Mouse (Mus musculus) testis, postnatal 10 days (tissue): ENCODE measurements around the gene Sytl3.

Experiments
- DNase-seq: peaks from one replicate; pipeline ENCODE4 v3.0.0; 2021; ENCODE audit warnings: low spot score

Sytl3 gene

GRCm38 (mm10) chr17:6736306-6737272, 77.7 kb downstream of the Sytl3 start:
- peak; percentile 45 for DNase-seq

DNA sequence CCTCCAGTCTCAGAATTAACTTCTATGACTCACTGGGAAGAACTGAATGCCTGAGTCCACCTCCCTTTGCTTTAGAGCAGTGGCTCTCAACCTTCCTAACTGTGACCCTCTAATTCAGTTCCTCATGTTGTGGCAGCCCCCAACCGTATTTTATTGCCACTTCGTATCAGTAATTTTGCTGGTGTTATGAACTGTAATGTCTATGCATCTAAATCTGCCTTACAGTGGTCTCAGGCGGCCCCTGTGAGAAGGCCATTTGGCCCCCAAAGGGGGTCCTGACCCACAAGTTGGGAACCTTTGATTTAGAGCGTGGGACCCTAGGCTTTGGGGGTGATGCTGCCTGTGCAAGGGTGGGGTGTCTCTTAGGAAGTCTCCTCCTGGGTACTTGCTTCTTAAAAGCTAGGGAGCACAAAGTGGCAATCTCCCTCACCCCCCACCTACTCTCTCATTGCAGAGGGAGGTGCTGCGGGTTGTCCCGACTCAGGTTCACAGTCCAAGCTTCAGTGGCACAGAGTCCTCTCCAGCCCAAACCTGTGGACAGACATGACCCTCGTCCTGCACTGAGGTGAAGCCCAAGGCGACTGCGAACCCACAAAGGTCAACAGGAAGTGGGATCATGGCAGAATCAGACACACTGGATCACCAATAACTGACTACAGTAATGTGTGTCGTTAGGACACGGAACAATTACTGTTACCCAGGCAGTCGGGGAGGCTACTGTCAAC, 78.5 kb downstream of the Sytl3 start:
- DNase-seq: peak; percentile 38

- peak; percentile 16 for DNase-seq
Observed at GRCm38 (mm10) chr17:6738836-6739235, 79.9 kb downstream of the Sytl3 start.

GRCm38 (mm10) chr17:6739266-6739665, 80.4 kb downstream of the Sytl3 start:
- DNase-seq: peak; percentile 36

- DNase-seq: peak; percentile 33
Observed at GRCm38 (mm10) chr17:6739756-6740155, 80.9 kb downstream of the Sytl3 start.

- peak; percentile 43 for DNase-seq
Observed at GRCm38 (mm10) chr17:6740331-6741170, 81.7 kb downstream of the Sytl3 start.

DNA sequence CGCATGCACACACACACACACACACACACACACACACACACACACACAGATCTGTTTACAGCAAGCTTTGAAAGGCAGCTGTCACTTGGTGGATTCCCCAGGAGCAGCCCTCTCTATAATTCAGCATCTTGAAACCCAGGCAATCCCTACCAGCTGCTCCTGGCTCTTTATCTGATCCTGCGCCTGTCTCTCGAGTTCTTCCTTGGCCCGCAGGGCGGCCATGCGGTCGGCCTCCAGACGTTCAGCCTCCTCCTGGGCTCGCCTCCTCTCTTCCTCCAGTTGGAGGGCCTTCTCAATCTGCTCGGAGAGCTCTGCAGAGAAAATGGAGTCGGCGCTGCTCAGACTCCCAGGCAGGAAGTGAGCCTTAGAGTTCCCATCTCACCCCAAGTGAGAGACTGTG, 82.4 kb downstream of the Sytl3 start:
- DNase-seq: peak; percentile 41

DNA sequence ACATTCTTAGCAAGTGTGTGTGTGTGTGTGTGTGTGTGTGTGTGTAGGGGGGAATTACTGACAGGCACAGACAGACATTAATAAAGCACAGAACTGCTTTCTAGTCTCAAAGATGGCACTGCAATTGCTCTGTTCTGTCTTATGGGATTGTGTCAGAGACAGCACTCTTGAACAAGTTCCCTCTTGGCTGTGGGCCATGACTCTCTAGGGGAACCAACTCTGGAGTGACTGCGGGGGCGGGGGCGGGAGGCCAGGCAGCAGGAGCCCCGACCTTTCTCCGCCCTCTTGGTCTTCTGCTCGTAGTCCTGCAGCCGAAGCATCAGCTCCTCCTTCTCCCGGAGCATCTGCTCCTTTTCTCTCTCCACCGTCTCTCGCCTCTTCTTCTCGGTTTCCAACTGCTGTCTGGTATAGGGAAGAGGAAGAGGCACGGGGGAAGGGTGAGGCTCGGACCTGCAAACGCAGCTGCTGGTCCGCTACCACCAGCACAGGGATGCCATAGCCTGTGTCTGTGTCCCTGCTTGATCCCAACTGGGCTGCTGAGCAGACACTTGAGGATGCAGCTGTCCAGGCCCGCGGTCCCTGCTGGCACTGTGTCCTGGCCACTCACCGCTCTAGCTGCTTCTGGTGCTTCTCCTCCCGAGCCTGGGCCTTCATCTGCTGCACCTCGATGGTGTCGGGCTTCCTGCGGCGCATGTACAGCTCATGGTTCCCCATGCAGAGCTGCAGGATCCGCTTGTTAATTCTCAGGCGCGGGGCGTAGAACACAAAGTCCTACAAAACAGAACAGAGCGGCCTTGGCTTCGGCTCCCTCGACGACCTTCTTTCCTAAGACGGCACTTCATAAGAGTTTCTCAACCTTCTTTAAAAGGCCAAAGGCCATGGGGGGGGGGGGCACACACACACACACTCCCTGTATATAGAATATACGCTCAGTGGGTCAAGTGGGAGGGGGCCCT, 83.5 kb downstream of the Sytl3 start:
- DNase-seq: peak; percentile 66

GRCm38 (mm10) chr17:6743039-6743575, 84.2 kb downstream of the Sytl3 start:
- peak; percentile 32 for DNase-seq

DNA sequence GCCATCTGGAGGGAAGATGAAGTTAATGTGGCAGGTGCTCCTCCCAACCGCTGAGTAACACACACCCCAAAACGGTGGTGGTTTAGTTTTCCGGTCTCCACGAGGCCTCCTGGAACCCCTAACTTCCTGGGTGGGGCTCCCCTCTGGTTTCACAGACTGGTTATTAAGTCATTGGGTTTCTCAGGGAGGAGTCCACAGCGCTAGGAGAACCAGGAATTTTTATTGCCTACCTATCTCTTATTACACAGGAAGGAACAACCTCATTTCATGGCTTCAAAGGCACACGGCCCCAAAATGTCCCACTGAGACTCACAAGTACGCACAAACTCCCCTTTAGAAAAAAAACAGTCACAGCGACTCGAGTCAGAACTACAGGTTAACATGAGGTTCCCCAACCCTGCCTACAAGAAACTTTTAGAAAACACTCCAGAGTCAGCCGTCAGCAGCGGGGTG, 84.9 kb downstream of the Sytl3 start:
- DNase-seq: peak; percentile 33

GRCm38 (mm10) chr17:6744366-6744765, 85.5 kb downstream of the Sytl3 start:
- peak; percentile 32 for DNase-seq

- no peak for DNase-seq
Observed at GRCm38 (mm10) chr17:6744871-6745270, 86.0 kb downstream of the Sytl3 start.

DNA sequence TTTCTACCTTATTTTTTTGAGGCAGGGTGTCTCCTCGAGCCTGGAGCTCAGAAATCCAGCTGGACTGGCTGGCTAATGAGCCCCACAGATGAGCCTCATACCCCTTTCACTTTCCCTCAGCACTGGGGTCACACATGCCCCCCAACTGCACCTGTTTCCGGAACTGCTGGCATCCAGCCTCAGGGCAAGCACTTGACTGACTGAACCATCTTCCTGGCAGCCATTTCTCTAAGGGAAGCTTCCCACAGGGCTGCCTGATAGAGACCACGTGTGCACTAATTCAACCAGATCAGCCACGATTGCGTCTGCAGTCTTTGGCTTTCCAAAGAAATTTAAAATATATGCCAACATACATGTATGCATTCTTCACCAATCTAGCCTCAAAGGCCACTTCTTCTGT, 86.6 kb downstream of the Sytl3 start:
- no peak for DNase-seq

DNA sequence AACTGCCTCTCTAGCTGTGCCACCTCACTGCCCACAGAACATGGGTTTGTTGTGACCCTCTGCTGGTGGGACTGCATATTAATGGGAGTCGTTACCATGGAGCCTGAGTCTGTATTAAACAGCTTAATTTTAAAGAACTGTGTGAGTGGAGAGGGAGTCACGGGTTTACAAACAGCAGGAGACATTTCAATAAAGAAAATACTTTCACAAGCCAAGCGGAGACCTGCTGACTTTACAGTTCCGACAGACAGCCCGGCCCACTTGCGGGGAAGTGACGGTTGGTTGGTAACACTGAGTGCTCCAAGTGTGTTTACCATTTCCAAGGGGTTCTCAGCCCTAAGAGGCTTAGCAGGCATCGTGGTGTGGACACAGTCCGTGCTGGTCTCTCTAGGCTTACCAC, 87.1 kb downstream of the Sytl3 start:
- DNase-seq: no peak

- no peak for DNase-seq
Observed at GRCm38 (mm10) chr17:6746452-6747231, 87.7 kb downstream of the Sytl3 start.

GRCm38 (mm10) chr17:6747478-6747877, 88.6 kb downstream of the Sytl3 start:
- no peak for DNase-seq

DNA sequence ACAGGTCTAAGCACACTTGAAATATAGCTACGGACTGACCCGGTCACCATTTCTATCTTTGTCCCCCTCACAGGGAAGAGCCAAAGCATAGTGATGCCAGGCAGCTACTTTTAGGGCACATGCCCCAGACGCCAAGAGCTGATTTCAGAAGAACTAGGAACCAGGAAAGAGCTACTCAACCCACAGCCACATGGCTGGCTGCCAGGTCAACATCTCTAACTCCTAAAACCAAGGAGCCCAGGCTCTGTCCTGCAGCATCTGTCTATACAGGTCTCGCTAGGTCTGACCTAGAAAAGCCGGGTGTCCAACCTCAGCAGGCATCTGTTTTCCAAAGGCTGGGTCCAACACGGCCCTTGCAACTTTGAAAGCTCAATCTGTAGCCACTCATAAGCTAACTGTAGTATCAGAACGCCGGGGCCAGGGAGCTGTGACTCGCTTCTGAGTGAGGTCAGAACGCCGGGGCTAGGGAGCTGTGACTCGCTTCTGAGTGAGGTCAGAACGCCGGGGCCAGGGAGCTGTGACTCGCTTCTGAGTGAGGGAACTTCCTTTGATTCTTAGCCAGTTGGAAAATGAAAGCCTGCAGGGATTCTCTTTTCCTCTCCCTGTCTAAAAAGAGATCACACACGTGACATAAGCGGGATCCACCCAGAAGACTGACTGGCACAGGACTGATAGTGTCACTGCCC, 90.0 kb downstream of the Sytl3 start:
- DNase-seq: no peak

- no peak for DNase-seq
Observed at GRCm38 (mm10) chr17:6751221-6751859, 92.4 kb downstream of the Sytl3 start.

GRCm38 (mm10) chr17:6752375-6752774, 93.5 kb downstream of the Sytl3 start:
- no peak for DNase-seq
